Mouse (Mus musculus) midbrain, embryonic 13.5 days (tissue): ENCODE measurements around the gene Dgkg. TPM values are rescaled to one million over a fixed set of nuclear protein-coding genes. Genes with fewer than 3 reads are reported as not detected.

ENCODE experiments used
- ATAC-seq: fragments of 200-750 bp; cut with Nextera tagmentation; 2 replicates; pipeline ENCODE4 v1.8.0; 2017; ENCODE audit warnings: mild to moderate bottlenecking, moderate TSS enrichment, moderate library complexity
- H3K27ac ChIP-seq: fragments of 300-500 bp; sonication (generic); 2 replicates; pipeline ENCODE4 v1.5.1; 2015; ENCODE audit warnings: inconsistent platforms, mild to moderate bottlenecking, moderate library complexity
- H3K27me3 ChIP-seq: fragments of 300-500 bp; sonication (generic); 2 replicates; pipeline ENCODE4 v1.6.1; 2015; ENCODE audit warnings: mild to moderate bottlenecking, inconsistent platforms
- H3K36me3 ChIP-seq: fragments of 300-500 bp; sonication (generic); 2 replicates; pipeline ENCODE4 v1.6.1; 2015; ENCODE audit warnings: mild to moderate bottlenecking, inconsistent platforms
- H3K4me1 ChIP-seq: fragments of 300-500 bp; sonication (generic); replicated peaks from 2 replicates; pipeline ENCODE4 v1.6.1; 2015; ENCODE audit warnings: inconsistent platforms
- H3K4me2 ChIP-seq: fragments of 300-500 bp; sonication (generic); replicated peaks from 2 replicates; pipeline ENCODE4 v1.6.1; 2015; ENCODE audit warnings: moderate library complexity, mild to moderate bottlenecking, inconsistent platforms
- H3K4me3 ChIP-seq: fragments of 300-500 bp; sonication (generic); replicated peaks from 2 replicates; pipeline ENCODE4 v1.5.1; 2015; ENCODE audit warnings: mild to moderate bottlenecking, inconsistent platforms
- H3K9ac ChIP-seq: fragments of 300-500 bp; sonication (generic); replicated peaks from 2 replicates; pipeline ENCODE4 v1.6.1; 2015; ENCODE audit warnings: mild to moderate bottlenecking, inconsistent platforms
- H3K9me3 ChIP-seq: fragments of 300-500 bp; sonication (generic); 2 replicates; pipeline ENCODE4 v1.6.1; 2016; ENCODE audit warnings: mild to moderate bottlenecking, inconsistent platforms
- WGBS: fragments of 180-500 bp; shearing (Covaris S2); methylation state at CpG from one replicate; pipeline ENCODE4 v1.1.7; 2015; 5-methylcytosine and 5-hydroxymethylcytosine counted together
- polyA plus RNA-seq: library from polyadenylated mRNA; unstranded; fragments of >200 nt; fragmentation: Nextera tagmentation; extraction: Ambion mirVana; gene quantifications from 2 replicates; pipeline ENCODE4 v1.2.1, GENCODE M21; 2015

Dgkg gene
- polyA plus RNA-seq, 1 experiment from 2014 or later: 0.46 TPM

- Histone ChIP-seq H3K27me3 (peaks cover 80% of the 10 kb centered on the region), H3K36me3 (no peaks in the 10 kb centered on the region), H3K4me1 (peaks cover 36% of the 10 kb centered on the region), H3K9ac (peak overlapping the region; percentile 71), H3K4me2 (peak overlapping the region; percentile 100), H3K27ac (0 out of 2 replicates have a peak overlapping the region, but pooled peaks have one; percentile 26), H3K9me3 (no peaks in the 10 kb centered on the region), H3K4me3 (peak overlapping the region; percentile 76)
- peak; percentile 46 for ATAC-seq
- WGBS: under 1% methylated on average over 59 of the region's 59 CpGs
Observed at GRCm38 (mm10) chr16:22438441-22439373, 218.3 kb downstream of the Dgkg start.

- WGBS: 38% methylated on average over 6 of the region's 6 CpGs
- Histone ChIP-seq H3K9me3 (no peaks in the 10 kb centered on the region), H3K4me3 (no peak overlapping the region), H3K27me3 (peaks cover 74% of the 10 kb centered on the region), H3K27ac (no peak overlapping the region), H3K9ac (no peak overlapping the region), H3K4me2 (no peak overlapping the region), H3K36me3 (no peaks in the 10 kb centered on the region), H3K4me1 (peaks cover 36% of the 10 kb centered on the region)
- ATAC-seq: no peak
Observed at GRCm38 (mm10) chr16:22436106-22436505, 220.9 kb downstream of the Dgkg start.

DNA sequence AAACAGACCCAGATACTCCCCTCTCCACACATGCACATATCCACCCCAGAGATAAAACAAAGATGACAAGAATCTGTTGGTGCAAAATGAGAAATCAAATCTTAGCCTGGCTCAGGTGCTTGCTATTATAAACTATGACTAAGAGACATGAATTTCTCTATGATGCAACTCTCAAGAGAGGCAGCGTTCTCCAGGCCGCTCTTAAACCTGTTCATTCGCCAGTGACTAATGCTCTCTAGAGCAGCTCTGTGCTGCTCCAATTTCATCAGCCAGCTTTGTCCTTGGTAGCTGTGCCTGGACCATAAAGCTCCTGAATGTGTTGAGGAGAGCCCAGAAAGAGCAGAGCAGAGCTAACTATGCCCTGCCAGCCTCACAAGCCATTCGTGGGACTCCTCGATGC lies 222.5 kb downstream of the Dgkg start:
- H3K4me1 ChIP-seq: peaks cover 37% of the 10 kb centered on the region
- no peaks in the 10 kb centered on the region for H3K36me3 ChIP-seq
- ATAC-seq: no peak
- H3K9ac ChIP-seq: no peak overlapping the region
- no peak overlapping the region for H3K4me3 ChIP-seq
- H3K4me2 ChIP-seq: peak overlapping the region; percentile 32; the same call in 1 of the 2 replicates
- H3K27ac ChIP-seq: no peak overlapping the region
- WGBS: 36% methylated on average over 5 of the region's 5 CpGs
- no peaks in the 10 kb centered on the region for H3K9me3 ChIP-seq
- H3K27me3 ChIP-seq: peaks cover 79% of the 10 kb centered on the region

DNA sequence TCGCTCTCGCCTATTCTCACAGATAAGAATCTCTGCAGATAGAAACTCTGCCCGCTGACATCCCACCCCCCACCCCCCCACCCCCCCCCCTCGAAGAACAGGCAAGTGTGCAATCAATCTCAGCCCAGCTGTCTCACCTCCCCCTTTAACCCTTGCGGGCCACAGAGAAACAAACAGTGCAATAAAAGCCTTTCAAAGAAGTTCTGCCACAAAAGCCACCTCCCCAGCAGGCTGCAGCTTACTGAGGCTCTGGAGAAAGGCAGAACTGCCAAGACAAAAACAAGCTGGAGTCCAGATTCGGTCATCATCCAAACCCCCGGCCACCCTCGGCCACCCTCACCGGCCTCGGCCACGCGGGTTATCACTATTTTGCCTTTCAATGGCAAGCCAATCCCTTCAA lies 223.1 kb downstream of the Dgkg start:
- H3K27me3 ChIP-seq: peaks cover 83% of the 10 kb centered on the region
- peak overlapping the region; percentile 32 for H3K4me2 ChIP-seq
- no peak for ATAC-seq
- H3K9ac ChIP-seq: no peak overlapping the region
- peaks cover 39% of the 10 kb centered on the region for H3K4me1 ChIP-seq
- no peak overlapping the region for H3K4me3 ChIP-seq
- no peaks in the 10 kb centered on the region for H3K36me3 ChIP-seq
- 9% methylated on average over 12 of the region's 12 CpGs for WGBS
- H3K9me3 ChIP-seq: no peaks in the 10 kb centered on the region
- H3K27ac ChIP-seq: no peak overlapping the region

- H3K36me3 ChIP-seq: no peaks in the 10 kb centered on the region
- no peak for ATAC-seq
- H3K27me3 ChIP-seq: peaks cover 72% of the 10 kb centered on the region
- H3K4me2 ChIP-seq: no peak overlapping the region
- H3K4me3 ChIP-seq: no peak overlapping the region
- no peak overlapping the region for H3K27ac ChIP-seq
- no peak overlapping the region for H3K9ac ChIP-seq
- no peaks in the 10 kb centered on the region for H3K9me3 ChIP-seq
- WGBS: 89% methylated on average over 12 of the region's 12 CpGs
- peaks cover 46% of the 10 kb centered on the region for H3K4me1 ChIP-seq
Observed at GRCm38 (mm10) chr16:22431773-22432172, 225.2 kb downstream of the Dgkg start.

GRCm38 (mm10) chr16:22431335-22431734 lies 225.7 kb downstream of the Dgkg start:
- peaks cover 68% of the 10 kb centered on the region for H3K27me3 ChIP-seq

DNA sequence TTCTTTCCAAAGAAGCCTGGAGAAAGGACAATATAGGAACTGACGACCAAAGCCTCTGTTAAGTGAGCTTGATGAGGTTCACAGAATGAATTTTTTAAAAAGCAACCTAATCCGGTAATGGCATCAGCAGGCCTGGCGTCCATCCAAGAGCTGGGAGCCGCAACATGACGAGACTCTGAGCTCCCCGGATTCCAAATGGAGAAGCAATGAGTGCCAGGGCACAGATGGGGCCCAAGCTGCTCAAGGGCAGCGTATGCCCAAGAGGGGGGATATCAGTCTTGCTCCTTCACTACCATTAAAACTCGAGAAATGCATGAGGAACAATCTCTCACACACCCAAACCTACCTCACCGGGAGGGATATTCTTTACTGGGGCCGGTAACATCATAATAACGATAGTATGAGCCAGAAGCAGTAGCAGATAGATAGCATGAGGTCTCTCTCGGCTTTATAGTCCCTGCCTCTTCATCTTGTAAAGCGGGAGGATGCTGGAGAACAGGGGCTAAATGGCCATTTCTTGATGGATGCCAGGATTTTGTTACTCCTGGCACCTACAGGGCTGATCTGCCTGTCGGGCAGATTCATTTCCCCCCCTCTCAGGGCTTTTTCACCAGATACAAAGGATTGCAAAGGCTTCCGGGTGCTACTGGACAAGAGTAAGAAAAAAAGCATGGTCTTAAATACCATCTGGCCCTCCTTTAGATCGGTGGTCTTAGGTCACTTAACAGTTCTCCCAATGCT lies 226.6 kb downstream of the Dgkg start:
- H3K4me2 ChIP-seq: no peak overlapping the region
- H3K9ac ChIP-seq: no peak overlapping the region

More at GRCm38 (mm10) chr16:22431335-22431734, 225.7 kb downstream of the Dgkg start:
- 75% methylated on average over 2 of the region's 2 CpGs for WGBS
- no peak for ATAC-seq
- H3K9me3 ChIP-seq: no peaks in the 10 kb centered on the region
- H3K4me2 ChIP-seq: no peak overlapping the region
- H3K27ac ChIP-seq: no peak overlapping the region
- no peak overlapping the region for H3K4me3 ChIP-seq
- no peaks in the 10 kb centered on the region for H3K36me3 ChIP-seq
- peaks cover 46% of the 10 kb centered on the region for H3K4me1 ChIP-seq
- H3K9ac ChIP-seq: no peak overlapping the region

GRCm38 (mm10) chr16:22429377-22429776 lies 227.6 kb downstream of the Dgkg start:
- Histone ChIP-seq H3K27me3 (peaks cover 59% of the 10 kb centered on the region), H3K9me3 (no peaks in the 10 kb centered on the region), H3K27ac (peak overlapping the region; percentile 51; the same call in 1 of the 2 replicates), H3K4me1 (peaks cover 41% of the 10 kb centered on the region), H3K4me3 (peak overlapping the region; percentile 17), H3K4me2 (peak overlapping the region; percentile 47), H3K9ac (no peak overlapping the region), H3K36me3 (no peaks in the 10 kb centered on the region)
- ATAC-seq: peak; percentile 1; the same call in 1 of the 2 replicates
- 2% methylated on average over 8 of the region's 8 CpGs for WGBS

More for the DNA sequence above, 226.6 kb downstream of the Dgkg start:
- Histone ChIP-seq H3K36me3 (no peaks in the 10 kb centered on the region), H3K4me3 (no peak overlapping the region), H3K27me3 (peaks cover 68% of the 10 kb centered on the region), H3K4me1 (peaks cover 46% of the 10 kb centered on the region), H3K27ac (0 out of 2 replicates have a peak overlapping the region, but pooled peaks have one; percentile 14), H3K9me3 (no peaks in the 10 kb centered on the region)
- no peak for ATAC-seq
- WGBS: 61% methylated on average over 16 of the region's 16 CpGs

- peaks cover 54% of the 10 kb centered on the region for H3K27me3 ChIP-seq
- no peaks in the 10 kb centered on the region for H3K9me3 ChIP-seq
- peaks cover 37% of the 10 kb centered on the region for H3K4me1 ChIP-seq
- ATAC-seq: peak; percentile 96
- WGBS: 2% methylated on average over 9 of the region's 9 CpGs
- no peak overlapping the region for H3K9ac ChIP-seq
- H3K4me2 ChIP-seq: peak overlapping the region; percentile 47
- no peaks in the 10 kb centered on the region for H3K36me3 ChIP-seq
- peak overlapping the region; percentile 51; the same call in 1 of the 2 replicates for H3K27ac ChIP-seq
- peak overlapping the region; percentile 17 for H3K4me3 ChIP-seq
Observed at GRCm38 (mm10) chr16:22428853-22429341, 228.1 kb downstream of the Dgkg start.

DNA sequence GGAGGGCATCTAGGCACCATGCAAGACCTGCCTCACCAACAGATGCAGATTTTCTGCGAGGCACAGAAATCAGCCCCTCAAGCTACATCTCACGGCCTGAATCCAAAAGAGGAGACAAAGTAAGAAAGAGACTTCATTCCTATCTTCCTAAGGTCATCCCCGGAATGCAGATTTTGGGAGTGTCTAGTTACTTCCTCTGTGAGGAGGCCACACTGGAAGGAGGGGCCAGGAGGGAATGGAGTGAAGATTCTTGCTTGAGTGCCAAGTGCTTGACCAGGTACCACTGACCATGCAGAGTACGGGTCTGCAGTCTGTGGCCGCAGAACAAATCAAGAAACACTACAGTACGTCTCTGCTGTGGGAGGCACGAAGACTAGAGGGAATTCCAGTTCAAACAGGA lies 230.2 kb downstream of the Dgkg start:
- Histone ChIP-seq H3K9me3 (no peaks in the 10 kb centered on the region), H3K27me3 (peaks cover 43% of the 10 kb centered on the region), H3K36me3 (no peaks in the 10 kb centered on the region), H3K4me3 (no peak overlapping the region), H3K27ac (no peak overlapping the region), H3K4me2 (no peak overlapping the region), H3K9ac (no peak overlapping the region), H3K4me1 (peaks cover 30% of the 10 kb centered on the region)
- ATAC-seq: no peak
- 74% methylated on average over 7 of the region's 7 CpGs for WGBS

GRCm38 (mm10) chr16:22422256-22422655 lies 234.8 kb downstream of the Dgkg start:
- H3K27ac ChIP-seq: no peak overlapping the region
- H3K9me3 ChIP-seq: no peaks in the 10 kb centered on the region
- 0 out of 2 replicates have a peak, but pooled peaks cover 4% of the 10 kb centered on the region for H3K4me1 ChIP-seq
- WGBS: 75% methylated on average over 5 of the region's 5 CpGs
- no peaks in the 10 kb centered on the region for H3K36me3 ChIP-seq
- no peak overlapping the region for H3K4me3 ChIP-seq
- no peak overlapping the region for H3K4me2 ChIP-seq
- no peak overlapping the region for H3K9ac ChIP-seq
- peaks cover 16% of the 10 kb centered on the region; the same call in 1 of the 2 replicates for H3K27me3 ChIP-seq
- ATAC-seq: no peak
